Mouse (Mus musculus) stomach, postnatal 0 days (tissue): ENCODE data around the gene Lrp11.

Source experiments
- CTCF ChIP-seq: IDR thresholded peaks from 2 replicates; pipeline ENCODE4 v1.5.1; 2016; ENCODE audit warnings: antibody characterized with exemption, low read depth, mild to moderate bottlenecking, moderate library complexity
- EP300 ChIP-seq: optimal IDR thresholded peaks from 2 replicates; pipeline ENCODE3; 2016; ENCODE audit warnings: antibody characterized with exemption

DNA sequence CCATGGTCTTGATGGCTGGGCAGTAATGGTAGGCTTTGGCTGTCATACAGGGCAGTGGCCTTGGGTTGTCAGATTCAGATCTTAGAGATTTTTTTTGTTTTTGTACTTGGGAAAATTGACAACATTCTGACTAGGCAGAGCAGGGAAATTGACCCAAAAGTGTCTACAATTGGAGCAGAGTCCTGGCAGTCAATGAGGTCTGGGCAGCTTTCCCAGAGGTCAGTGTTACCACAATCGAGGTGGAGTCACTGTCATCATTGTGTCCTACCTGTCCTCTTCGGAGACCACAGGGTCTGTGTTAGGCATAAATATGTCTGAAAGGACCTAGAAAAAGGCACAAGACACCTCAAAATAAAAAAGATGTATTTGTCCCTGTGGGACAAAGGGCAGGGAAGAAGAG, 2.8 kb upstream of the Lrp11 start:
- TF ChIP-seq CTCF (no peak), EP300 (no peak)
